Mouse (Mus musculus): ENCODE measurements around the gene Haao.

DNA sequence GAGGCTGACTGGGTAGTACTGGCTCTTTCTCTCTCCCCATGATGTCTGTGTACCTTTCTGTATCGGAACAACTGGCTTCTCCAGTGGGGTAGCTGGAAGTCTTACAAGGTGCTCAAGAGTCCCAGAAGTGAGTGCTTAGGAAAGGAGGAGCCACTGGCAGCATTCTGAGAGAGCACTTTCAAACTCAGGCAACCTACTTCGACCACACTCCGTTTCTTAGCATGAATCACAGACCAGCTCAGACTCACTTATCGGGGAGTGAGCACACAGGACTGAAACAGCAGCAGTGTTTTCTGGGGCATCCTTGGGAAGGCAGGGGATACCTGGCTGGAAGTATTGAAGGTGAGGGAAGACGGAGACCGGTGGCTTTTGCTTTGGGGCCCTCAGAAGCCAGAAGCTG lies 31.9 kb upstream of the Haao start:
- TF ChIP-seq POLR2A (IDR thresholded peaks at IDR 0.05; ENCODE audit: insufficient read depth, low read depth, low read length) (no peak), CTCF (IDR thresholded peaks at IDR 0.05; ENCODE audit: insufficient read depth, low read depth, low read length) (no peak)

Data from olfactory bulb, adult 2 months (tissue).